Mouse (Mus musculus): Measurements from ENCODE around the gene Spock1.

Spock1 gene

GRCm38 (mm10) chr13:57651236-57651635 lies 256.9 kb downstream of the Spock1 start:
- Histone ChIP-seq H3K4me3 (replicated peaks; ENCODE audit: low read length) (no peak overlapping the region), H3K4me1 (replicated peaks; ENCODE audit: low read depth, low read length) (no peaks in the 10 kb centered on the region), H3K36me3 (ENCODE audit: insufficient read depth, low read length) (no peaks in the 10 kb centered on the region), H3K27me3 (ENCODE audit: insufficient read depth, low read length) (no peaks in the 10 kb centered on the region), H3K9me3 (ENCODE audit: low read length) (no peaks in the 10 kb centered on the region; the same call in 1 of the 2 replicates)
- TF ChIP-seq CTCF (conservative IDR thresholded peaks at IDR 0.05; ENCODE audit: low read length) (no peak), NANOG (IDR thresholded peaks at IDR 0.05; ENCODE audit: borderline replicate concordance, low read length) (no peak), POU5F1 (IDR thresholded peaks at IDR 0.05; ENCODE audit: borderline replicate concordance, low read length) (no peak)

GRCm38 (mm10) chr13:57648784-57649183 lies 259.3 kb downstream of the Spock1 start:
- H3K4me3 ChIP-seq (replicated peaks; ENCODE audit: low read length): no peak overlapping the region
- no peaks in the 10 kb centered on the region for H3K36me3 ChIP-seq (ENCODE audit: insufficient read depth, low read length)
- TF ChIP-seq CTCF (conservative IDR thresholded peaks at IDR 0.05; ENCODE audit: low read length): no peak
- no peak for TF ChIP-seq NANOG (IDR thresholded peaks at IDR 0.05; ENCODE audit: borderline replicate concordance, low read length)
- TF ChIP-seq POU5F1 (IDR thresholded peaks at IDR 0.05; ENCODE audit: borderline replicate concordance, low read length): no peak
- H3K4me1 ChIP-seq (replicated peaks; ENCODE audit: low read depth, low read length): no peaks in the 10 kb centered on the region
- H3K27me3 ChIP-seq (ENCODE audit: insufficient read depth, low read length): no peaks in the 10 kb centered on the region
- peaks cover 8% of the 10 kb centered on the region for H3K9me3 ChIP-seq (ENCODE audit: low read length)

GRCm38 (mm10) chr13:57647456-57647855 lies 260.7 kb downstream of the Spock1 start:
- Histone ChIP-seq H3K27me3 (ENCODE audit: insufficient read depth, low read length) (no peaks in the 10 kb centered on the region), H3K4me1 (replicated peaks; ENCODE audit: low read depth, low read length) (no peaks in the 10 kb centered on the region), H3K4me3 (replicated peaks; ENCODE audit: low read length) (no peak overlapping the region), H3K9me3 (ENCODE audit: low read length) (peaks cover 8% of the 10 kb centered on the region), H3K36me3 (ENCODE audit: insufficient read depth, low read length) (no peaks in the 10 kb centered on the region)
- no peak for TF ChIP-seq CTCF (conservative IDR thresholded peaks at IDR 0.05; ENCODE audit: low read length)
- TF ChIP-seq POU5F1 (IDR thresholded peaks at IDR 0.05; ENCODE audit: borderline replicate concordance, low read length): no peak
- TF ChIP-seq NANOG (IDR thresholded peaks at IDR 0.05; ENCODE audit: borderline replicate concordance, low read length): no peak

- H3K4me3 ChIP-seq (replicated peaks; ENCODE audit: low read length): no peak overlapping the region
- H3K36me3 ChIP-seq (ENCODE audit: insufficient read depth, low read length): no peaks in the 10 kb centered on the region
- no peaks in the 10 kb centered on the region for H3K27me3 ChIP-seq (ENCODE audit: insufficient read depth, low read length)
- H3K4me1 ChIP-seq (replicated peaks; ENCODE audit: low read depth, low read length): no peaks in the 10 kb centered on the region
- peaks cover 8% of the 10 kb centered on the region for H3K9me3 ChIP-seq (ENCODE audit: low read length)
- TF ChIP-seq CTCF (conservative IDR thresholded peaks at IDR 0.05; ENCODE audit: low read length) (no peak), NANOG (IDR thresholded peaks at IDR 0.05; ENCODE audit: borderline replicate concordance, low read length) (no peak), POU5F1 (IDR thresholded peaks at IDR 0.05; ENCODE audit: borderline replicate concordance, low read length) (no peak)
Measured at GRCm38 (mm10) chr13:57643036-57643435, 265.1 kb downstream of the Spock1 start.

- Histone ChIP-seq H3K36me3 (ENCODE audit: insufficient read depth, low read length) (no peaks in the 10 kb centered on the region), H3K4me1 (replicated peaks; ENCODE audit: low read depth, low read length) (no peaks in the 10 kb centered on the region), H3K4me3 (replicated peaks; ENCODE audit: low read length) (no peak overlapping the region), H3K9me3 (ENCODE audit: low read length) (peaks cover 13% of the 10 kb centered on the region; the same call in 1 of the 2 replicates), H3K27me3 (ENCODE audit: insufficient read depth, low read length) (no peaks in the 10 kb centered on the region)
- TF ChIP-seq NANOG (IDR thresholded peaks at IDR 0.05; ENCODE audit: borderline replicate concordance, low read length): no peak
Measured at GRCm38 (mm10) chr13:57641649-57642048, 266.5 kb downstream of the Spock1 start.

- no peaks in the 10 kb centered on the region for H3K36me3 ChIP-seq (ENCODE audit: insufficient read depth, low read length)
- TF ChIP-seq NANOG (IDR thresholded peaks at IDR 0.05; ENCODE audit: borderline replicate concordance, low read length) (no peak), POU5F1 (IDR thresholded peaks at IDR 0.05; ENCODE audit: borderline replicate concordance, low read length) (no peak), CTCF (conservative IDR thresholded peaks at IDR 0.05; ENCODE audit: low read length) (no peak)
- H3K27me3 ChIP-seq (ENCODE audit: insufficient read depth, low read length): no peaks in the 10 kb centered on the region
- peaks cover 11% of the 10 kb centered on the region; the same call in 1 of the 2 replicates for H3K9me3 ChIP-seq (ENCODE audit: low read length)
- no peak overlapping the region for H3K4me3 ChIP-seq (replicated peaks; ENCODE audit: low read length)
- no peaks in the 10 kb centered on the region for H3K4me1 ChIP-seq (replicated peaks; ENCODE audit: low read depth, low read length)
Measured at GRCm38 (mm10) chr13:57640968-57641367, 267.2 kb downstream of the Spock1 start.

- Histone ChIP-seq H3K9me3 (ENCODE audit: low read length) (0 out of 2 replicates have a peak, but pooled peaks cover 5% of the 10 kb centered on the region), H3K4me3 (replicated peaks; ENCODE audit: low read length) (no peak overlapping the region), H3K4me1 (replicated peaks; ENCODE audit: low read depth, low read length) (no peaks in the 10 kb centered on the region), H3K36me3 (ENCODE audit: insufficient read depth, low read length) (no peaks in the 10 kb centered on the region), H3K27me3 (ENCODE audit: insufficient read depth, low read length) (no peaks in the 10 kb centered on the region)
- TF ChIP-seq NANOG (IDR thresholded peaks at IDR 0.05; ENCODE audit: borderline replicate concordance, low read length) (no peak), CTCF (conservative IDR thresholded peaks at IDR 0.05; ENCODE audit: low read length) (no peak), POU5F1 (IDR thresholded peaks at IDR 0.05; ENCODE audit: borderline replicate concordance, low read length) (no peak)
Measured at GRCm38 (mm10) chr13:57638820-57639219, 269.3 kb downstream of the Spock1 start.

- H3K4me1 ChIP-seq (replicated peaks; ENCODE audit: low read depth, low read length): no peaks in the 10 kb centered on the region
- no peaks in the 10 kb centered on the region; the same call in 1 of the 2 replicates for H3K27me3 ChIP-seq (ENCODE audit: insufficient read depth, low read length)
- no peaks in the 10 kb centered on the region for H3K36me3 ChIP-seq (ENCODE audit: insufficient read depth, low read length)
- 0 out of 2 replicates have a peak, but pooled peaks cover 5% of the 10 kb centered on the region for H3K9me3 ChIP-seq (ENCODE audit: low read length)
- no peak for TF ChIP-seq NANOG (IDR thresholded peaks at IDR 0.05; ENCODE audit: borderline replicate concordance, low read length)
- no peak for TF ChIP-seq POU5F1 (IDR thresholded peaks at IDR 0.05; ENCODE audit: borderline replicate concordance, low read length)
- no peak for TF ChIP-seq CTCF (conservative IDR thresholded peaks at IDR 0.05; ENCODE audit: low read length)
- no peak overlapping the region for H3K4me3 ChIP-seq (replicated peaks; ENCODE audit: low read length)
Measured at GRCm38 (mm10) chr13:57637606-57638132, 270.5 kb downstream of the Spock1 start.

GRCm38 (mm10) chr13:57637080-57637572 lies 271.0 kb downstream of the Spock1 start:
- no peak for TF ChIP-seq POU5F1 (IDR thresholded peaks at IDR 0.05; ENCODE audit: borderline replicate concordance, low read length)
- TF ChIP-seq NANOG (IDR thresholded peaks at IDR 0.05; ENCODE audit: borderline replicate concordance, low read length): no peak
- no peak for TF ChIP-seq CTCF (conservative IDR thresholded peaks at IDR 0.05; ENCODE audit: low read length)
- 0 out of 2 replicates have a peak, but pooled peaks cover 5% of the 10 kb centered on the region for H3K9me3 ChIP-seq (ENCODE audit: low read length)
- no peak overlapping the region for H3K4me3 ChIP-seq (replicated peaks; ENCODE audit: low read length)
- H3K36me3 ChIP-seq (ENCODE audit: insufficient read depth, low read length): no peaks in the 10 kb centered on the region
- H3K4me1 ChIP-seq (replicated peaks; ENCODE audit: low read depth, low read length): no peaks in the 10 kb centered on the region
- H3K27me3 ChIP-seq (ENCODE audit: insufficient read depth, low read length): no peaks in the 10 kb centered on the region; the same call in 1 of the 2 replicates
